Mouse (Mus musculus): Measurements from ENCODE around the gene A430033K04Rik. TPM values are rescaled to one million over a fixed set of nuclear protein-coding genes. Genes with fewer than 3 reads are reported as not detected.
A peak's percentile ranks its signal among the peaks of the same experiment; 100 is the strongest.

The A430033K04Rik gene
- 3.4 and 3.7 TPM in 2 replicates for polyA plus RNA-seq (2015; fragmentation: Nextera tagmentation; extraction: Ambion mirVana)

DNA sequence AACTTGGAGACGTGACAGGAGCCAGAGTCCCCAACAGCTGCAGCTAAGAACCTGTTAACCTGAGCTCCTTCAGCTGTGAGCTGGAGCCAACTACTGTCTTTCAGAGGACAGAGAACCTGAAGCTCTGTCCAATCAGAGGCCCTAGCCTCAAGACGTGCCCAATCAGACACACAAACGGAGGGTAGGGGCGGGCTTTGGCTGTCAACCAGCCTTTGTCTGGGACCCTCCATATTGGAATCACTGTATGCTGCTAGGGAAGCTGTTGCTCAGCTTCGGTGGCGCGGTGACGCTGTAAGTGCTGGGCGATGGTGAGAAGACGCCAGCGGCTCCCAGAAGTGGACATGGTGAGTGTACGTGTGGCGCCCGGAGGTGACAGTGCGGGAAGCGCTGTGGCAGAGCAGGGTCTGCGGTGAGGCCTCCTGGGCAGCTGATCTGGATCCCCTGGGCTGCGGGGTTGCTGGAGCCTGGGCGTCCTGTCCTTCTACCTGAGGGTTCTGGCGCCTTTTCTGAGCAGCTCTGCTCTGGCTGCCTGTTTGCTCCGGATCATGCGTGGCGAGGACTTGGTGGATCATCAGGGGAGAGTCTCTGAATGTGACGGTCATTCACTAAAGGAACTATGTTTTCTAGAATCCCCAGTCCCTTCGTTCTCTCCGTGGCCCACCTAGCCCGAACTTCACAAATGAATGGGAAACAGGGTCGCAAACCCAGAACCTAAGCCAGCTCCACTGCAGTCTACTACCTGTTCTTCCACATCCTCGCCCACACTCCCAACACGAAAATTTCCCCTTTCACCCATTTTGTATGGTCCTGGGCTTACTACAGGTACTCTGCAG, at the start of gene A430033K04Rik:
TSS of gene A430033K04Rik (plus strand) at position 215 of the 833 bp plus-strand sequence.
- WGBS = under 1% methylated on average over 30 of the region's 30 CpGs
- H3K4me3 ChIP-seq (ENCODE audit: low read depth, low read length) = peak within 1 kb of the TSS; percentile 77

DNA sequence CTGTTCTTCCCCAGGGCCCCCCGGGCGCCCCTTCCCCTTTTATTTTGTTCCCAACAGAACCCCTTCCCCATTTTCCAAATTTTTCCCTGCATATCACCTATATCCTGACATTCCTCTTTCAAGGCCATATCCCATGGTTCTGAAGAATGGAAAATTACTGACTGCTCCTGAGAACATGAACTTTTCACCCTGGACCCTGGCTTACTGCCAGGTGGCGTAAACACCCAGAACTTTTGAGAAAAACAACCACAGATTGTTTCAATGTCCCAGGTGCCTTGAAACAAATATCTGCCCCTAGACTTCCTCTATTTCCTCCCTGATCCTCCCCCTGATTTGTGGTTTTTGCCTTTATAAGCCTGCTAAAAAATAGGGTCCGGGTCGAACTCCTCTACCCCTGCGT, 35.3 kb upstream of the A430033K04Rik start:
- 0 out of 2 replicates have a peak, but pooled peaks cover 9% of the 10 kb centered on the region for H3K9me3 ChIP-seq (ENCODE audit: control insufficient read depth)
- no peak overlapping the region for H3K9ac ChIP-seq (ENCODE audit: low read depth, low read length)
- H3K27me3 ChIP-seq (replicated peaks; ENCODE audit: control insufficient read depth, insufficient read depth, low read length) = no peaks in the 10 kb centered on the region
- no peak for TF ChIP-seq CTCF (IDR thresholded peaks at IDR 0.05; ENCODE audit: low read depth)
- no peaks in the 10 kb centered on the region for H3K4me1 ChIP-seq (replicated peaks; ENCODE audit: control insufficient read depth, insufficient read depth, low read length)
- no peak overlapping the region for H3K4me3 ChIP-seq (ENCODE audit: low read depth, low read length)
- H3K4me2 ChIP-seq (replicated peaks; ENCODE audit: low read depth) = no peak overlapping the region
- H3K27ac ChIP-seq (ENCODE audit: low read depth, low read length) = no peak overlapping the region
- H3K36me3 ChIP-seq (ENCODE audit: control insufficient read depth, insufficient read depth) = no peaks in the 10 kb centered on the region
- 86% methylated on average over 6 of the region's 6 CpGs for WGBS
- ATAC-seq = no peak

More for the DNA sequence above, at the start of gene A430033K04Rik:
- Histone ChIP-seq H3K36me3 (ENCODE audit: control insufficient read depth, insufficient read depth) (no peaks in the 10 kb centered on the region), H3K27ac (ENCODE audit: low read depth, low read length) (peak within 1 kb of the TSS; percentile 74), H3K4me1 (replicated peaks; ENCODE audit: control insufficient read depth, insufficient read depth, low read length) (0 out of 2 replicates have a peak, but pooled peaks cover 4% of the 10 kb centered on the region), H3K9me3 (ENCODE audit: control insufficient read depth) (no peaks in the 10 kb centered on the region), H3K9ac (ENCODE audit: low read depth, low read length) (peak within 1 kb of the TSS; percentile 82), H3K27me3 (replicated peaks; ENCODE audit: control insufficient read depth, insufficient read depth, low read length) (no peaks in the 10 kb centered on the region), H3K4me2 (replicated peaks; ENCODE audit: low read depth) (peak within 1 kb of the TSS; percentile 81)
- ATAC-seq = peak; percentile 90
- TF ChIP-seq CTCF (IDR thresholded peaks at IDR 0.05; ENCODE audit: low read depth) = no peak

DNA sequence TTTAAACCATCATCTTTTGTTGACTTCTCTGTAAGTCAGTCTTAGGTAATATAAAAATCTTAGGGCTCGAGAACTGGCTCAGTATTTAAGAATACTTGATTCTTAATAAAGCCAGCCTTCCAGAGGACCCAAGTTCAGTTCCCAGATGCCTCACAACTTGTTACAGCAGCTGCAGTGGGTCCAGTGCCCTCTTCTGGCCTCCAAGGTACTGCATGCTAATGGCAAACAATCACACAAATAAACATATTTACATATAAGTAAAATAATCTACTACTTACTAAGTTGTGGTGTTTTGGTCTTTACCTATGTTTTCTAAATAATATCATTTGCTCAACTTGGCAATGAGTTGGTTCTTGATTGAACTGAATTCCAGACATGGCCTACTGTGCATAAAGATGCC, 4.3 kb upstream of the A430033K04Rik start:
- no peaks in the 10 kb centered on the region for H3K27me3 ChIP-seq (replicated peaks; ENCODE audit: control insufficient read depth, insufficient read depth, low read length)
- H3K27ac ChIP-seq (ENCODE audit: low read depth, low read length) = no peak overlapping the region
- H3K4me3 ChIP-seq (ENCODE audit: low read depth, low read length) = peak overlapping the region; percentile 95; the same call in 1 of the 2 replicates
- ATAC-seq = no peak
- H3K9ac ChIP-seq (ENCODE audit: low read depth, low read length) = no peak overlapping the region
- peak; percentile 59 for TF ChIP-seq CTCF (IDR thresholded peaks at IDR 0.05; ENCODE audit: low read depth)
- WGBS = 92% methylated on average over 1 of the region's 1 CpGs
- H3K4me2 ChIP-seq (replicated peaks; ENCODE audit: low read depth) = peak overlapping the region; percentile 62
- peaks cover 37% of the 10 kb centered on the region for H3K36me3 ChIP-seq (ENCODE audit: control insufficient read depth, insufficient read depth)
- H3K9me3 ChIP-seq (ENCODE audit: control insufficient read depth) = peaks cover 3% of the 10 kb centered on the region; the same call in 1 of the 2 replicates
- H3K4me1 ChIP-seq (replicated peaks; ENCODE audit: control insufficient read depth, insufficient read depth, low read length) = no peaks in the 10 kb centered on the region

DNA sequence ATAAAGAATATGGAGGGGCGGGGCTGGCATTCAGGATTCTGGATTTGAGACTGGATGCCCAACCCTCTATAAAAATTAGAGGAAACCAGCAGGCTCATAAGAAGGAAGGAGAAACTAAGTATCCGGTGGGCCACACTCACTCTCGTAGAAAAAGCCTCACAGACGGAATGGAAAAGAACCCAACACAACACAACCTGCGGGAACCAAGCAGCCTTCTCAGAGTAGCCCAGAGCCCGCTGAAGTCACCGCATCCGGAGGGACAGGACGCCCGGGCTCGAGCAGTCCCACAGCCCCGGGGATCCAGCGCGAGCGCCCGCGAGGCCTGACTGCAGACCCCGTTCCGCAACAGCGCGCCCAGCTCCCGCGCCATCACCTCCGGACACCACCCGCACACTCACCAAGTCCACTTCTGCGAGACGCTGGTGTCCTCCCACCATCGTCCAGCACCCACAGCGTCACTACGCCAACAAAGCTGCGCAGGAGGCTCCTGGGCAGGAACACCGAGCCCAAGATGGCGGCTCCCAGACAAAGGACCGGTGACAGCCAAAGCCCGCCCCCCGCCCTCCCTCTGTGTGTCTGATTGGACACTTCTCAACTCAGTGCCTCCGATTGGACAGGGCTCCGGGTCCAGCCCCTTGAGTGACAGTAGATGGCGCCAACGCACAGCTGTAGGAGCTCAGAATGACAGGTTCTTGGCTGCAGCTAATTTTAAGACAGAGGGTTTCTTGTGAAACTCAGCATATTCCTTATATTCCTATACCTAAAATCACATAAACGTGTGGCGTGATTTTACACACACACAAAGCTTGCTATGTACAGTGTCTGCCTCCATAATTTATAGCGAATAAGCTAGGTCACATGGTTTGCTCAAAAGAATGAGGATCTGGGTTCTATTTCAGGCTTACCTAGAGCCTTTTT, 3.2 kb upstream of the A430033K04Rik start, which contains the start of gene Zfp68:
TSS of gene Zfp68 (minus strand) at position 551 of the 918 bp plus-strand sequence.
- Histone ChIP-seq H3K9me3 (ENCODE audit: control insufficient read depth) (peaks cover 3% of the 10 kb centered on the region; the same call in 1 of the 2 replicates), H3K36me3 (ENCODE audit: control insufficient read depth, insufficient read depth) (peaks cover 26% of the 10 kb centered on the region), H3K27ac (ENCODE audit: low read depth, low read length) (peak within 1 kb of the TSS; percentile 98), H3K4me1 (replicated peaks; ENCODE audit: control insufficient read depth, insufficient read depth, low read length) (0 out of 2 replicates have a peak, but pooled peaks cover 4% of the 10 kb centered on the region), H3K9ac (ENCODE audit: low read depth, low read length) (peak within 1 kb of the TSS; percentile 95), H3K27me3 (replicated peaks; ENCODE audit: control insufficient read depth, insufficient read depth, low read length) (no peaks in the 10 kb centered on the region), H3K4me3 (ENCODE audit: low read depth, low read length) (peak within 1 kb of the TSS; percentile 95), H3K4me2 (replicated peaks; ENCODE audit: low read depth) (peak within 1 kb of the TSS; percentile 62)
- peak; percentile 96 for ATAC-seq
- peak; percentile 71 for TF ChIP-seq CTCF (IDR thresholded peaks at IDR 0.05; ENCODE audit: low read depth)
- 1% methylated on average over 43 of the region's 43 CpGs for WGBS

DNA sequence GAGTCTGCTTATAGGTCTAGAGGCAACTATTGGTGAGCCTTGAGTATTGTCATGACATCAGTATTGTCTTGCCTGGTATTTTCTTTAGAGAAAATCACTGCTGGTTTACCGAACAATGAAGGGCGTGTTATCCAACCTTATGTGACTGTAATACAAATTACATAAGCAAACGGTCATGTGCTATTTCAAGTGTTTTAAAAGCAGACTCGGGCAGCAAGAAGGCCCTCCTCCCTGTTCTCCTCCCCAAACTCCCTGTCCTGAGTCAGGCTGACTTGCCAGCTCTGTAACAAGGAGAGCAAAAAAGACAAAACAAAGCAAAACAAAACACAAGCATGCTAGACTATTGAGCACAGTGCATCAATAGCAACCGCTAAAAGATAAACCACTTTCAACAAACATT, 1.8 kb upstream of the A430033K04Rik start:
- no peak for ATAC-seq
- TF ChIP-seq CTCF (IDR thresholded peaks at IDR 0.05; ENCODE audit: low read depth) = no peak
- Histone ChIP-seq H3K9ac (ENCODE audit: low read depth, low read length) (no peak overlapping the region), H3K4me3 (ENCODE audit: low read depth, low read length) (no peak overlapping the region), H3K4me2 (replicated peaks; ENCODE audit: low read depth) (no peak overlapping the region), H3K27ac (ENCODE audit: low read depth, low read length) (no peak overlapping the region), H3K27me3 (replicated peaks; ENCODE audit: control insufficient read depth, insufficient read depth, low read length) (no peaks in the 10 kb centered on the region), H3K36me3 (ENCODE audit: control insufficient read depth, insufficient read depth) (peaks cover 13% of the 10 kb centered on the region), H3K4me1 (replicated peaks; ENCODE audit: control insufficient read depth, insufficient read depth, low read length) (0 out of 2 replicates have a peak, but pooled peaks cover 4% of the 10 kb centered on the region), H3K9me3 (ENCODE audit: control insufficient read depth) (no peaks in the 10 kb centered on the region)
- WGBS = 59% methylated on average over 5 of the region's 5 CpGs
